Mouse (Mus musculus): Measurements from ENCODE around the gene Acp6. TPM values are rescaled to one million over a fixed set of nuclear protein-coding genes. Genes with fewer than 3 reads are reported as not detected.

The Acp6 gene
- total RNA-seq (2012; rRNA removed) (7.5 and 12.5 TPM in 2 replicates), total RNA-seq (2014; rRNA removed) (12.1 and 12.2 TPM in 2 replicates), polyA plus RNA-seq (2012; ENCODE audit: insufficient read length, low read depth) (10.3 and 10.8 TPM in 2 replicates)

GRCm38 (mm10) chr3:97158611-97159508, at the start of gene Acp6:
TSS of gene Acp6 (plus strand) at chr3:97158777.
- in situ Hi-C loops (cut with MboI; ENCODE audit: low pct_ligation_motif_present, low pct_unique_long_range_greater_than_20kb, low sequenced_read_pairs): no loop called here

GRCm38 (mm10) chr3:97117511-97117910, 41.1 kb upstream of the Acp6 start:
- Histone ChIP-seq H3K27ac (ENCODE audit: insufficient read depth, low read depth) (no peak overlapping the region), H3K4me3 (replicated peaks in 1 of 3; ENCODE audit: low read depth in 2 of 3, low read length in 2 of 3, poor library complexity in 1 of 3) (no peak overlapping the region), H3K4me2 (ENCODE audit: insufficient read depth, low read depth, poor library complexity, severe bottlenecking) (no peak overlapping the region), H3K4me1 (ENCODE audit: control insufficient read depth in 1 of 2, insufficient read depth in 2 of 2) (no peaks in the 10 kb centered on the region), H3K9me3 (replicated peaks; ENCODE audit: low read length) (peaks cover 5% of the 10 kb centered on the region), H3K79me2 (replicated peaks; ENCODE audit: control insufficient read depth, extremely low read depth, insufficient read depth, poor library complexity, severe bottlenecking) (no peaks in the 10 kb centered on the region), H3K9ac (ENCODE audit: insufficient read depth, low read depth) (no peak overlapping the region), H3K27me3 (replicated peaks) (no peaks in the 10 kb centered on the region), H3K36me3 (replicated peaks in 1 of 2; ENCODE audit: control insufficient read depth in 1 of 2, insufficient read depth in 1 of 2, low read length in 1 of 2) (no peaks in the 10 kb centered on the region)
- DNase-seq (ENCODE audit: extremely low read depth): no peak
- dilution Hi-C loops (cut with MboI; ENCODE audit: extremely low pct_ligation_motif_present, extremely low pct_unique_long_range_greater_than_20kb, low sequenced_read_pairs) (no loop called here), in situ Hi-C loops (cut with MboI; ENCODE audit: low pct_ligation_motif_present, low pct_unique_long_range_greater_than_20kb, low sequenced_read_pairs) (no loop called here)
- TF ChIP-seq RCOR1 (conservative IDR thresholded peaks at IDR 0.05; ENCODE audit: low read depth, low read length): no peak
- TF ChIP-seq ZKSCAN1 (IDR thresholded peaks at IDR 0.05; ENCODE audit: borderline replicate concordance, low read depth, low read length): no peak
- no peak for TF ChIP-seq NRF1 (IDR thresholded peaks at IDR 0.05; ENCODE audit: low read depth, low read length)
- no peak for TF ChIP-seq POLR2AphosphoS2 (IDR thresholded peaks at IDR 0.05; ENCODE audit: low read depth, low read length)
- TF ChIP-seq JUN (IDR thresholded peaks at IDR 0.05; ENCODE audit: insufficient read depth, low read depth, low read length): no peak
- TF ChIP-seq ETS1 (conservative IDR thresholded peaks at IDR 0.05; ENCODE audit: low read depth, low read length): no peak
- no peak for TF ChIP-seq E2F4 (IDR thresholded peaks at IDR 0.05; ENCODE audit: insufficient replicate concordance, low read depth, low read length)
- no peak for TF ChIP-seq SMC3 (IDR thresholded peaks at IDR 0.05; ENCODE audit: low read depth, low read length)
- TF ChIP-seq ELF1 (IDR thresholded peaks at IDR 0.05; ENCODE audit: low read depth, low read length): no peak
- TF ChIP-seq CHD2 (IDR thresholded peaks at IDR 0.05; ENCODE audit: low read length): no peak
- TF ChIP-seq MXI1 (IDR thresholded peaks at IDR 0.05; ENCODE audit: low read depth, low read length): no peak
- TF ChIP-seq UBTF (IDR thresholded peaks at IDR 0.05; ENCODE audit: low read depth, low read length): no peak
- TF ChIP-seq ZC3H11A (IDR thresholded peaks at IDR 0.05; ENCODE audit: low read depth, low read length): no peak
- TF ChIP-seq GABPA (IDR thresholded peaks at IDR 0.05; ENCODE audit: insufficient replicate concordance, low read depth, low read length): no peak
- no peak for TF ChIP-seq KAT2A (IDR thresholded peaks at IDR 0.05; ENCODE audit: insufficient replicate concordance, low read length)

More at GRCm38 (mm10) chr3:97158611-97159508, at the start of gene Acp6:
- TF ChIP-seq RAD21 (IDR thresholded peaks at IDR 0.05; ENCODE audit: low read depth, low read length) (no peak), POLR2AphosphoS2 (IDR thresholded peaks at IDR 0.05; ENCODE audit: low read depth, low read length) (no peak), CHD2 (IDR thresholded peaks at IDR 0.05; ENCODE audit: low read length) (0 out of 2 replicates have a peak, but pooled peaks have one; percentile 17), MEF2A (IDR thresholded peaks at IDR 0.05; ENCODE audit: borderline replicate concordance, low read depth, low read length) (no peak), PAX5 (IDR thresholded peaks at IDR 0.05; ENCODE audit: low read length) (no peak), USF2 (conservative IDR thresholded peaks at IDR 0.05; ENCODE audit: low read depth, low read length) (no peak), CTCF (conservative IDR thresholded peaks at IDR 0.05 in 1 of 2, IDR thresholded peaks at IDR 0.05 in 1 of 2; ENCODE audit: low read depth in 2 of 2, low read length in 2 of 2) (no peak), NRF1 (IDR thresholded peaks at IDR 0.05; ENCODE audit: low read depth, low read length) (peak; percentile 61), IRF4 (IDR thresholded peaks at IDR 0.05; ENCODE audit: low read depth, low read length) (0 out of 2 replicates have a peak, but pooled peaks have one; percentile 12), MYC (IDR thresholded peaks at IDR 0.05; ENCODE audit: low read depth, low read length) (no peak), BHLHE40 (IDR thresholded peaks at IDR 0.05; ENCODE audit: low read depth, low read length) (no peak), POLR2A (IDR thresholded peaks at IDR 0.05; ENCODE audit: low read depth, low read length) (peak; percentile 62), KAT2A (IDR thresholded peaks at IDR 0.05; ENCODE audit: insufficient replicate concordance, low read length) (peak; percentile 92; the same call in 1 of the 2 replicates), SIN3A (IDR thresholded peaks at IDR 0.05; ENCODE audit: low read length) (no peak; the same call in 1 of the 2 replicates), NELFE (IDR thresholded peaks at IDR 0.05; ENCODE audit: low read depth, low read length) (no peak), ZNF384 (IDR thresholded peaks at IDR 0.05; ENCODE audit: low read depth, low read length) (no peak), GABPA (IDR thresholded peaks at IDR 0.05; ENCODE audit: insufficient replicate concordance, low read depth, low read length) (peak; percentile 12; the same call in 1 of the 2 replicates), ETS1 (conservative IDR thresholded peaks at IDR 0.05; ENCODE audit: low read depth, low read length) (no peak), TBP (conservative IDR thresholded peaks at IDR 0.05; ENCODE audit: low read depth, low read length) (0 out of 2 replicates have a peak, but pooled peaks have one; percentile 37), ZC3H11A (IDR thresholded peaks at IDR 0.05; ENCODE audit: low read depth, low read length) (no peak), TCF12 (IDR thresholded peaks at IDR 0.05; ENCODE audit: low read depth, low read length) (no peak), USF1 (IDR thresholded peaks at IDR 0.05; ENCODE audit: low read depth, low read length) (no peak), ZMIZ1 (IDR thresholded peaks at IDR 0.05; ENCODE audit: low read depth, low read length) (no peak), HCFC1 (IDR thresholded peaks at IDR 0.05; ENCODE audit: low read depth, low read length) (peak; percentile 91), MAX (IDR thresholded peaks at IDR 0.05; ENCODE audit: low read length) (no peak)
- H3K9me3 ChIP-seq (replicated peaks; ENCODE audit: low read length): peaks cover 3% of the 10 kb centered on the region
- H3K4me2 ChIP-seq (ENCODE audit: insufficient read depth, low read depth, poor library complexity, severe bottlenecking): peak within 1 kb of the TSS; percentile 60
- H3K27me3 ChIP-seq (replicated peaks): no peaks in the 10 kb centered on the region
- dilution Hi-C loops (cut with MboI; ENCODE audit: extremely low pct_ligation_motif_present, extremely low pct_unique_long_range_greater_than_20kb, low sequenced_read_pairs): no loop called here
- H3K36me3 ChIP-seq (replicated peaks in 1 of 2; ENCODE audit: control insufficient read depth in 1 of 2, insufficient read depth in 1 of 2, low read length in 1 of 2): peaks cover 0 to 5% of the 10 kb centered on the region in 2 experiments
- H3K9ac ChIP-seq (ENCODE audit: insufficient read depth, low read depth): peak within 1 kb of the TSS; percentile 51
- no peaks in the 10 kb centered on the region for H3K79me2 ChIP-seq (replicated peaks; ENCODE audit: control insufficient read depth, extremely low read depth, insufficient read depth, poor library complexity, severe bottlenecking)
- H3K4me1 ChIP-seq (ENCODE audit: control insufficient read depth in 1 of 2, insufficient read depth in 2 of 2): peaks cover 0 to 16% of the 10 kb centered on the region in 2 experiments; a peak in 2 of 4 replicates
- H3K4me3 ChIP-seq (replicated peaks in 1 of 3; ENCODE audit: low read depth in 2 of 3, low read length in 2 of 3, poor library complexity in 1 of 3): peak within 1 kb of the TSS; percentile 71 to 85 (median 78)
- peak; percentile 93 for DNase-seq (ENCODE audit: extremely low read depth)
- no peak within 1 kb of the TSS for H3K27ac ChIP-seq (ENCODE audit: insufficient read depth, low read depth)
